Mouse (Mus musculus) kidney, adult 9 months (tissue): Measurements from ENCODE around the gene Dlgap1.

Source experiments
- DNase-seq: peaks from one replicate; pipeline ENCODE4 v3.0.0; 2022

The Dlgap1 gene

GRCm38 (mm10) chr17:70191228-70191627 lies 222.4 kb downstream of the Dlgap1 start:
- no peak for DNase-seq

DNA sequence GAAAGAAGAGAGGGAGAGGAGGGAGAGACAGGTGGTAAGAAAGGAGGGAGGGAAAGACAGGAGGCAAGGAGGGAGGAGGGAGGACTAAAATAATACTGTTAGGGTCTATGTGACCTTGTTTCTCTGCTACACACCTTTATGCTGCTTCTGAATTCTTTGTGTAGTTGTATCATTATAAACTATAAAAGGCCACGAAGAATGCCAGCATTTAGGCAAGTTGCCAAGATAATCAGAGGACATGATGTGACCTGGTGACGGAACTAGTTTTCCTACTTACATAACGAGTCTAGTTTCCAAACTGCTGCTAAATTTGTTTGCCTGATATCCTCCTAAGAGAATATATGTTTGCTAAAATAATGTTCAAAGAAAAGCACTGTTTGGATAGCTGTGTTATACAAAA lies 254.0 kb downstream of the Dlgap1 start:
- DNase-seq = no peak

- no peak for DNase-seq
Observed at GRCm38 (mm10) chr17:70247342-70247741, 278.5 kb downstream of the Dlgap1 start.

- DNase-seq = peak; percentile 5
Observed at GRCm38 (mm10) chr17:70248250-70248649, 279.4 kb downstream of the Dlgap1 start.

GRCm38 (mm10) chr17:70252476-70252875 lies 283.6 kb downstream of the Dlgap1 start:
- no peak for DNase-seq

DNA sequence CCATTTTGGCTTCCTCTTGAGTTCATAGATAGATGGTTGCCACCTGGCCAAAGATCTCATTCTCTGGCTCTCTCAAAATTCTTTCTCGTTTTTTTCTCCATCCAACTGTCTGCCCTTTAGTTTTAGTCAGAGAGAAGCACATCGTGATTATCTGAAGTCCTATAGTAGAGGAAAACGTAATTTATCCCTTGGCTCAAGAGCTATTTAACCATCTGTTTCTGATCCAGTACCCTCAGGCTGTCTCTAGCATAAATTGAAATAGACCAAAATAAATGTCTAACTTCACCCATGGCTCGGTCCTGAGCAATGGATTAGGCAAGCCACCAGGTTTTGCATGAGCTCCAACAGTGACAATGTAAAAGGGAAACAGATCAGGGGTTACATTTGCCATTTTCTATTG lies 287.5 kb downstream of the Dlgap1 start:
- DNase-seq = no peak

GRCm38 (mm10) chr17:70263156-70263555 lies 294.3 kb downstream of the Dlgap1 start:
- DNase-seq = no peak

GRCm38 (mm10) chr17:70272125-70272524 lies 303.3 kb downstream of the Dlgap1 start:
- no peak for DNase-seq

DNA sequence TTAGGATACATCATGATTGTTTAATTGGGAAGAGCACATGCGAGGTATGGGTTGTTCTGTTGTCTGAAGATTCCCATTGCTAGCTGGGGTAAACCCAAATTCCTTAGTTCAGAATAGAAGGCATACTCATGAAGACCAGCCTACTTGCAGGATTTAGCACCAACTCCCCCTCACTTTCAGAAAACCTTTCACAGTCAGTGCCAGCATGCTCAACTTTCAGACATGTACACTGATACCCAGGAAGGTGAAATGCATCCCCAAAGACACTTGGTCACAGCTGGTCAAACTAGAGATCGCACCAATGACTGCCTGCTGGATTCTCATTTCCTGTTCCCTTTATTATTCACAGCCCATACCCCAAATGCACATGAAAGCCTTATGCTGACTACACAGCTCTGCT lies 318.8 kb downstream of the Dlgap1 start:
- DNase-seq = no peak

DNA sequence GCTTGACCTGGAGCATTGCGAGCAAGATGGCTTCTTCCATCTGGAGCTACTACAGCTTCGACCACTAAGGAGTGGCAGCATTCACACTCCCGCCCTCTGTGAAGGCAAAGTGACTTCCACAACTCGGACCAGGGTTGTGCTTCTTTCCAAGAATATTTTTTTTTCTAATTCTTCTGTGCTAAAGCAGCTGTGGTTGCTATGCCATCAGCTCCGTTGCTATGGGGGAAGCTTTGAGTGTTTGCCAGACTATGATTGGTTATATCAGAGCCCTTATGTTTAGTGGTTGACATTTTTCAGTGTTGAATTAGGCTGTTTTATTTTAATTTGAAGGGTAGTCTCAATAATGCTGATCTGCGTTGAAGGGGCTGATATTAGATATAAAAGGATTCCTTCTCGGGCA lies 325.2 kb downstream of the Dlgap1 start:
- no peak for DNase-seq

DNA sequence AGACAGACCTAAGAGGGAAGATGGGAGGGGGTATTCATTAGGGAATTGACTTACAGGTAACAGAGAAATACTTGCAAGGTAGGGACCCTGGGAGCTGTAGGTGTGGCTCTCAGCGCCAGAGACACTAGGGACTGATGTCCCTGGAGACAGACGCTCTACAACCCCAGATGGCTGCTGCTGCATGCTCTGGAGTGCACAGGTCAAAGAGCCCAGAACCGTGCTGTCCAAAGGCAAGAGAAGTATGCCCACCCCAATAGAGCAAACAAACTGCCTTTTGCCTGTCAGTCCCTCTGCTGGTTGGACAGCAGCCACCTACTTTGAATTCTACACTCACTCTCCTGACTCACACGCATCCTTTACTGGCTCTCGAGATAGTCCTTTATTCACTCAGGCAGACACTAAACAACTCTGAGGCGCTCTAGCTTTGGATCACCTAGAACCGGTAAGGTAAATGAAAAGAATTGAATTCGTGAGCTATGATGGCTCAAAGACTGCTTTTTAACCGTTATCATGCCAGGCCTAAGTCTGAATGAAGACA lies 333.1 kb downstream of the Dlgap1 start:
- DNase-seq = no peak

GRCm38 (mm10) chr17:70302656-70303055 lies 333.8 kb downstream of the Dlgap1 start:
- no peak for DNase-seq

GRCm38 (mm10) chr17:70305021-70305420 lies 336.1 kb downstream of the Dlgap1 start:
- DNase-seq = no peak

GRCm38 (mm10) chr17:70307418-70308176 lies 338.7 kb downstream of the Dlgap1 start:
- DNase-seq = no peak

GRCm38 (mm10) chr17:70308364-70309231 lies 339.7 kb downstream of the Dlgap1 start:
- no peak for DNase-seq

GRCm38 (mm10) chr17:70316327-70316726 lies 347.5 kb downstream of the Dlgap1 start:
- no peak for DNase-seq

DNA sequence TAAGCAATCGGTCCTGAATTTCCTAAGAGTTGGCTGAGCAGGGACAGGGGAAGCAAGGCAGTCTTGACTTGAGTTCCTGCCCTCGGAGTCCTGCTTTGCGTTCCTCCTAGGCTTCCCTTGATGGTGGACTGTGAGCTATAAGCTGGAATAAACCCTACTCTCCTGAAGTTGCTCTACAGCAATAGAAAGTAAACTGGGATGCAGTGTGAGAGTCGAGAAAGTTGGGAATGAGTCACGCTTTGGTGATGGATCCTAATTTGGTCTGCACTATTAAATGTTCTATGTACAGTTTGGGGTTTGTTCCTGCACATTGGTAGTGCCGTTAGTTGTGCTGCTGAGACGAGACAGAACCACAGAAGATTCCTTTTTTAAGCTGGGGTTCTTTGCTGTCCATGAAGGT lies 348.9 kb downstream of the Dlgap1 start:
- DNase-seq = no peak

DNA sequence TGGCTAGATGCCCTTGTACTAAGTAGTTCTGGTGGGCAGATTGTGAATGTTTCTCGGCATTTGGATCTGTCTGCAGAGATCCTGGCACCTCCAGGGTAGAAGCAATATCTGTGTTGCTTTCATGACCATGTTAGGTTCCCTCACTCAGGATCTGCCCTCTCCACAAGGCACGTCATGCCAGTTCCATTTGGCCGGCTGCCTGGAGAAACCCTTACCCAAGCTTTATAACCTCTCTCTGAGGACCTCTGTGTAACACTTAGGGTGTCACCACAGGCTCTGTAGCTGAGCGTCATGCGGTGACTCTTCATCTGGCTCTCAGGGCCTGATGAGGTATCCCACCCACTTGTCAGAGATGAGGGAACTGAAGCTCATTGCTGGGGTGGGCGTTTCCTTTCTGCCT lies 353.1 kb downstream of the Dlgap1 start:
- DNase-seq = no peak

DNA sequence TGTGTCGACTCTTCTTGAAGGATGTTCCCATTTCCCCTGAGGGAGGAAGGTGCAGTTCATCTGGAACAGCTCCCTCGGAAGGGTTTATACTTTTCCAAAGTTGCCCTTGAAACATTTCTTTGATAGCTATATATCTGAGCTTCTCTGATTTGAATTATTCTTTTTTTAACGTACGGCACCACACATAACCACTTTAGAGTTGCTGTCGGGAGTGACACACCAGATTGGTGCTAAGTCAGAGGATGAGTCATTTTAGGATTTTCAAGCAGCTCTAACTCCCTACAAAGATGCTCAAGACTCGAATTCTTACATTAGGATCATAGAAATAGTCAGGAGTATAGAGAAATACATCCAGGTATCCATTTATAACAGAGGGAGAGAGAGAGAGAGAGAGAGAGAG lies 364.6 kb downstream of the Dlgap1 start:
- DNase-seq = no peak

DNA sequence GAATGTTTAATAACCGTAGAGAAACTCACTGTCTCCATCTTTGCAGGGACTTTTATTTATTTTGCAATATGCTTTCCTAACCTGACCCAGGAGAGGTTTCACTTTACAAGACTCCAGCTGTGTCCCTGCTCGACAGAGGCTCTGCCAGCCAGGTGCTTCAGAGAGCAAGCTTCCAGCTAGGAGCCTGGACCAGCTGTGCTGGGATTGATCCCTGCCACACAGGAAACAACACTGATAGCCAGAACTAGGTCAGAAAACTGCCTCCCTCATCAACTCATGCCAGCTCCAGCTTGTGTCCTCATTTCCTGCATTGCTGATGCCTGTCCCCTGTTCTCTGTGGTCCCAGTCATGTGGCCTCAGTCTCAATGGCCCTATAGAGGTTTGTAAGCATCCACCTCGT lies 365.3 kb downstream of the Dlgap1 start:
- no peak for DNase-seq

- no peak for DNase-seq
Observed at GRCm38 (mm10) chr17:70339821-70340220, 370.9 kb downstream of the Dlgap1 start.

GRCm38 (mm10) chr17:70341230-70341629 lies 372.4 kb downstream of the Dlgap1 start:
- DNase-seq = no peak

DNA sequence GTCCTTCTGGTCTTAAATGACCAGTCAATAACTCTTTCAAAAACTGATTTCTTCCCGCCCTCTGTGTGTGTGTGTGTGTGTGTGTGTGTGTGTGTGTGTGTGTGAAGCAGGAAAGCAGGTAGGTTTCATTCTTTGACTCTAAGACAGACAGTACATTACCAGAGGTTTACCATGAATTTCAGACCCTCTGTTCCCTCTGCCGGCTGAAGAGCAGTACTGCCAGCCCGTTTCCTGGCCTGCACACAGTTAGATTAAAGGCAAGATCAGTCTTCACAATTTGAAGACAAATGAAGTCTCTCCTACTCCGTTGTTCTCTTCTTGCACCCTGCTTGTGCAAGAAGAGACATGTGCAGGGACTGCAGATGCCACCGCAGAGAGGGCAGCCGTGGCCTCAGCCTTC lies 373.0 kb downstream of the Dlgap1 start:
- peak; percentile 5 for DNase-seq

- DNase-seq = no peak
Observed at GRCm38 (mm10) chr17:70347403-70347802, 378.5 kb downstream of the Dlgap1 start.
